Mouse (Mus musculus) cerebral cortex, adult 2 months (tissue): ENCODE measurements around the gene Ccdc28a.

Source experiments
- WGBS: fragments of 180-500 bp; shearing (Covaris S2); methylation state at CpG from one replicate; pipeline ENCODE4 v1.1.7; 2018; 5-methylcytosine and 5-hydroxymethylcytosine counted together

The Ccdc28a gene

GRCm38 (mm10) chr10:18234560-18235401, at the start of gene Ccdc28a:
Ccdc28a (minus strand) TSS chr10:18234998.
- WGBS: under 1% methylated on average over 41 of the region's 41 CpGs

GRCm38 (mm10) chr10:18283991-18284390, 49.2 kb upstream of the Ccdc28a start:
- WGBS: 87% methylated on average over 5 of the region's 5 CpGs

DNA sequence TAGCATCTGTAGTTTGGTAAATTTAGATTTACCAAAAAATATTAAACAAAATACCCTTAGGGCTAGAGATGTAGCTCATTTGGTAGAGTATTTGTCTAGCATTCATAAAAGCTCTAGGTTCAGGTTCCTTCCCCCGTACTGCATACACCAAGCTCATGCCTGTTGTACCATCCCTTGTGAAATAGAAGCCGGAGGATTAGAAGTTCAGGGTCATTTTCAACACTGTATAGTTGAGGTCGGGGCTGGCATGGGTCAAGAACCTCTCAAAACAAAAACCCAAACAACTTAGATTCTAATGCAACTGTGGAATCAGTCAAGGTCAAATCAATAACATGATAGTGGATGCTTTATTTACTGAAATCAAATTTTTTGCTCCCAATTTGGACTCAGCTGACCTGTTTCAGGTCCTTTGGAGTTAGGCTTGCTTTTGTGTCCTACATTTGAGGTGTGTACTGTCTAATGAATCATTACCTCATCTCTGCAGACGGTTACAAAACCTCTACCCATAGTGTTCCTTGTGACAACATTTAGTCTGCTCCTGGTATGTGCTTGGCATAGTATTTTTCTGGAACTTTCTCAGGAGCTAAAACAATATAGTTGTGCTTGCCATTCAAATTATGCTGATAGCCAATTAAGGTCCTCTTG, 41.4 kb upstream of the Ccdc28a start:
- 87% methylated on average over 4 of the region's 4 CpGs for WGBS

- WGBS: 83% methylated on average over 4 of the region's 4 CpGs
These were observed 16.5 kb upstream of the Ccdc28a start for GRCm38 (mm10) chr10:18251345-18251744.

DNA sequence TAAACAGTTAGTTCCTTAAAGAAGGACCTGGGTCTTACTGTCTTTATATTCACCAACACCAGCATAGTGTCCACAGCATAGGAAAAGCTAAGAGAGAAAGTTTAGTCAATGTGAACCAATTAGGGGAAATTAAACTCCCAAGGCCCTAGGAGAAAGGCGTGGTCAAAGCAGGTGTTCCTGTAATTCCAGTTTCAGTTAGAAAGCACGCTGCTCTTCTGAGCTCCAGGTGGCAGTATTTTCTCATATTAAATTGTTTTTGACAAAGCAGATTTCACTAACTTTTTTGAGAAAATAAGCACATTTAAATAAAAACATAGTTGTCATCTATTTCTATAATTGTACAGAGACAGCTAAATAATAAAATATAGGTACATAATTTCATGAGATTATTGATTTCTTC, 8.8 kb upstream of the Ccdc28a start:
- 38% methylated on average over 2 of the region's 2 CpGs for WGBS

DNA sequence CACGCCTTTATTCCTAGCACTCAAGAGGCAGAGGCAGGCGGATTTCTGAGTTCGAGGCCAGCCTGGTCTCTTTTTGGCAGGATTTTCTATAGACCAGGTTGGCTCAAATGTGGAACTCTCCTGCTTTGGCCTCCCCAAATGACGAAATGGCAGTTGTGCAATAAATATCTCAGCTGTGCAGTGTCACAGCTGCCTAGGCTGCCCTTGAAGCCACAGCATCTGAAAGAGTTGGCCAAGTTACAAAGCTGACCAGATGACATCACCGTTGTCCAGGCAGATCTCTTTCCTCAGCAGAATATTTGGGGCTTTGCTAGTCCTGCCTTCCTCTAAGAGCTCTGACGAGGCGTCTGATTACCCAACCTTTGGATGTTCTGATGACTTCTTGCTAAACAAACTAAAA, 2.4 kb upstream of the Ccdc28a start:
- 83% methylated on average over 7 of the region's 7 CpGs for WGBS

- 63% methylated on average over 5 of the region's 5 CpGs for WGBS
These were observed 1.6 kb upstream of the Ccdc28a start for GRCm38 (mm10) chr10:18236328-18236927.

DNA sequence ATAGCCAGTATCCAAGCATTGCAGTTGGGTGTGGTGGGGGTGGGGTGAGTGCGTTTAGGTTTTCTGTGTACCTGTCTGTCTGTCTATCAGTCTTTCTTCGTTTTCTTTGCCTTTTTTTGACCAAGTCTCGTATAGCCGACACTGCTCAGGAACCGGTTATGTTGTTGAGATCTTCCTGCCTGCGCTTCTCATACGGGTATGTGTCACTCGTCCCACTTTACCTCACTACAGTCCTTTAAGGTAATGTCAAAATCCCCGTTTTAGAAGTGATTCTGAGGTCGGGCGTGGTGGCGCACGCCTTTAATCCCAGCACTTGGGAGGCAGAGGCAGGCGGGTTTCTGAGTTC, 577 bp upstream of the Ccdc28a start:
- WGBS: 8% methylated on average over 14 of the region's 14 CpGs

- WGBS: 45% methylated on average over 3 of the region's 3 CpGs
These were observed 907 bp downstream of the Ccdc28a start for GRCm38 (mm10) chr10:18233891-18234290.

DNA sequence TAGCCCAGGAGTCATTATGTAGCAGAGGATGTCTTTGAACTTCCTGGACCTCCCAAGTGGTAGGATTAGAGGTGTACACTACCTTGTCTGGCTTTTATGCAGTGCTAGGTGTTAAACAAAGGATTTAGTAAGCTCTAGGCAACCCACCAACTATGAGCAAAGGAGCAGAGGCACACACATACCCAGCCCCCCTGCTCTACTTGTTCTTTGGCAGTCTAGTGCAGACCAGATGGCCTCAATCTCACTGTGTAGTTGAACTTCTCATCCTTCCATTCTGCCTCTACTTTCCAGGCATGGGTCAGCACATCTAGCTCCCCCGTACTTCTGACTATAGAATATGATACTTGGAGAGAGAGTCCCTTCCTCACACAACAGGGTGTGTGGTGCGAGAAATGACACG, 10.4 kb downstream of the Ccdc28a start:
- 88% methylated on average over 3 of the region's 3 CpGs for whole genome bisulfite sequencing

DNA sequence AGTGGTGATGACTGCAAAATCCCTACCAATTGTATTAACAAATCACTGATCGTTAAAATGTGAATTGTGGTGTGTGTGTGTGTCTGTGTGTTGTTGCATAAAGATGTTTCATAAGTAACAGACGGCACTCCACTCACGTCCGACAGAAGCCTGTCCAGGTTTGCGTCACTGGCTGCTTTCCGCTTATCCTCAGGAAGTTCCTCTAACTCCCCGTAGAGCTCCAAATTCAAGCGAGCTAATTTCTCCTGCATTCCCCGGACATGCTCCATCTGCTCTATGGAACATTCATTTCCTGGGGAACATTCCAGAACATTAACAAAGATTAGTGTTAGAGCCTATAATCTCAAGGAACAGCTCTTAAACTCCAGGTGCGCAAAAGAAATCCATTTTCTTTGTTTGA, 15.4 kb downstream of the Ccdc28a start:
- WGBS: 71% methylated on average over 10 of the region's 10 CpGs

GRCm38 (mm10) chr10:18214124-18214523, 20.7 kb downstream of the Ccdc28a start:
- 71% methylated on average over 5 of the region's 5 CpGs for WGBS

GRCm38 (mm10) chr10:18213373-18213772, 21.4 kb downstream of the Ccdc28a start:
- 90% methylated on average over 4 of the region's 4 CpGs for WGBS

- 16% methylated on average over 11 of the region's 11 CpGs for WGBS
These were observed 24.1 kb downstream of the Ccdc28a start, which contains the start of gene Ect2l for GRCm38 (mm10) chr10:18210726-18211125. Ect2l (minus strand) TSS chr10:18210890.

DNA sequence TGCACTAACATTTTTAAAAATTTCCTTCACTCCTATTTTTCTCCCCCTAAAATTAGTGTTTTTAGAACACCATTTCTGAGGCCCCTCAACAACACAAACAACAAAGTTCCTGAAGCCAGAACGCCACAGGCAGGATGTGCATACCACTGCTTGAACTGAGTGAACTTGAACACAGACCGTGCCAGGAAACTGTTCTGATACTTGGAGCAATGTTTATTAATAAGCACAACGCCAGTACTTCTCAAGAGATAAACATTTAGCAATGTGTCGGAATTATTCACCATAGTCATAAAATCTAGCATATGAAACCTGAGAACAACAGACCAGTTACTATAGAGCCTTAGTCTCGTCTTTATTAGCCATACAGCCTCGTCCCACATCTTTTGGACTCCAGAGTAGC, 24.7 kb downstream of the Ccdc28a start:
- WGBS: 69% methylated on average over 6 of the region's 6 CpGs

DNA sequence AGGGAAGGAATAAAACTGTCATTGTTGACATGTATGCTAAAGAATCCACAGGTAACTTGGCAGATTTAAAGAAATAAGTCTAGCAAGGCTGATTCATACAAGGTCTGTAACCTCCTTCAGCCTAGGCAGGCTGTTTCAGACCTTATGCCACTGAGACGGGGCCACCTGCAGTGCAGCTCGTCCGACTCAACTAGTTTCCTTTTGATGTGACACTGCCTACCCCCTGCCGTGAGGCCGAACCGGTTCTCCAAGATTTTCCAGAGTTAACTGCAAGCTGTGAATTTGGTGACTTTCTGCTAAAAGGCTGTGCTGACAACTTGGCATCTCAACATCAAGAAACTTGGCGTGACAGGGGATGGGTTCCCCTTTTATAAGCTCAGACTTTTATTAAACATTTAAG, 30.7 kb downstream of the Ccdc28a start:
- 60% methylated on average over 7 of the region's 7 CpGs for WGBS

DNA sequence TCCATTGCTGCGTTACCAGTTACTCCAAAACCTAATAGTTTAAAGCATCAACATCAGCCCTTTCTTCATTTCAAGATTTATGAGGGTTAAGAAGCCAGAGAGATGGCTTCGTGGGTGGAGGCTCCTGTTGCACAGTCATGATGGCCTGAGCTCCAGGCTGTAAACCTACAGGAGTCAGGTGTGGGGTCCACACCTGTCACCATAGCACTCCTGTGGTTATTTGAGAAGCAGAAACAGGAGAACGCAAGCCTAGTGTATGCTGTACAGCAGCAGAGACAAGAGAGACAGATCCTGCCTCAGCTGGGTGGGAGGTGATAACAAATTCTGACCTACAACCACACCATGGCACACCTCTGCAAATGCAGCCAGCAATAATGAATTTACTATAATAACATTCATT, 32.4 kb downstream of the Ccdc28a start:
- WGBS: 93% methylated on average over 3 of the region's 3 CpGs

DNA sequence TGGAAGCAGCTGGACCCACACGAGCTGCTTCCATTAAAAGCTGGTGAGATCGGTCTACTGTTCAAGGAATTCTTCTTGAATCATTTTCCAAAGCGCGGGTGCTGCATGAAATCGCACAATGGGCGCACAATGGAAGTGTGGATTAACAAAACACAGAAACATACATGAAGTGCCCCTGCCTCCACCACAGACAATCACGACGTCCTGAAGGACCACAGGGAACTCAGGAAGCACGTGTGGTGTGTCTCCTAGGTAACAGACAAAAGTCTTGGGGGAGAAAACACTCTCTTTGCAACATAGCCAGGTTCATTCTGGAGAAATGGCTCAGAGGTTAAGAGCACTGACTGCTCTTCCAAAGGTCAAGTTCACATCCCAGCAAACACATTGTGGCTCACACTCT, 34.1 kb downstream of the Ccdc28a start:
- WGBS: 71% methylated on average over 9 of the region's 9 CpGs

DNA sequence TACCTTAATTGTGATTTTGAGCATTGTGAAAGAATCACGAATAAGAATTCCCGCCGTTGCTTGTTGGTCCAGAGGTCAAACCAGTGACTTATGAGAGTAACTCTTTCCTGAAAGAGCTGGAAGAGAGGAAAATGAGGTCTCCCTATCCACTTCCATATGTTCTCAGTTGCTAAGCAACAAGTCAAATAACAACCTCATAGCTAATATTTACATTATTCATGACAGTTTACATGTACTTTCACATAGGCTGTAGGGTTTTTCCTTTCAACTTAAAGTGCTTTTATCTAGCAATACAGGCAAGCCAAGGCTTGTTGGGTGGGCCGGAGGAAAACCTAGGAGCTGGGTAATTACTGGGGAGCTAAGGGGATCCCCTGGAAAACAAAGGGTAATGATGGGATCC, 34.9 kb downstream of the Ccdc28a start:
- WGBS: 91% methylated on average over 4 of the region's 4 CpGs

DNA sequence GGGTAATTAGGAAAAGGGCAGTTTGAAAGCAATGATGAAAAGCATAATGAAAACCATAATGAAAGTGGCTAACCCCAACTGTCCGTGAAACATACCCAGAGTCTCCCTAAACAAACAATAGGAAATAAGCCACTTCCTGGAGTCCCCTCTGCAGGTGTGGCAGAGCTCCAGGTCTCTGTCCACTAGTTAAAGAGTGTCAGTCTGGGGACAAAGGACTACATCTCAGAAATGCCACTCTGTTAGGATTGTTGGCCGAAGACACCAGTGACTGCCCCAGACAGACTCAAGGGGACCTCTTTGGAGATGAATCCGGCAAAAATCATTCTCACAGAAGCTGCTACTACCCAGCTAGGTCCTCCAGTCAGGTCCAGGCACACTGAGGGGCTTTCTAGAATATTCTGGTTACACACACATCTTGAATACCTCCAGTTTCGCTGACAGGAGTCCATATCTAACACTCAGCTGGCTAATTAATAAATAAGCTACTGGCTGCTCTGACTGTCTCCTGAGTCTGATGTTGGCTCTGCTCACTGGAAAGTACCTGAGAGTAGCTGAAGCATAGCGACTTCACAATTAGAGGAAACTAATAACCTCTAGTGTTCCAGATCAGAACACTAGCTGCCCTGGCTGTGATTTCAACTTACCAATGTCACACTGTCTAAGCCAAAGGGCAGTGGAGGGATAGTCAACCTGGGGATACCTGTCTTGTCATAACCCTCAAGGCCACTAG, 36.3 kb downstream of the Ccdc28a start:
- WGBS: 89% methylated on average over 5 of the region's 5 CpGs

DNA sequence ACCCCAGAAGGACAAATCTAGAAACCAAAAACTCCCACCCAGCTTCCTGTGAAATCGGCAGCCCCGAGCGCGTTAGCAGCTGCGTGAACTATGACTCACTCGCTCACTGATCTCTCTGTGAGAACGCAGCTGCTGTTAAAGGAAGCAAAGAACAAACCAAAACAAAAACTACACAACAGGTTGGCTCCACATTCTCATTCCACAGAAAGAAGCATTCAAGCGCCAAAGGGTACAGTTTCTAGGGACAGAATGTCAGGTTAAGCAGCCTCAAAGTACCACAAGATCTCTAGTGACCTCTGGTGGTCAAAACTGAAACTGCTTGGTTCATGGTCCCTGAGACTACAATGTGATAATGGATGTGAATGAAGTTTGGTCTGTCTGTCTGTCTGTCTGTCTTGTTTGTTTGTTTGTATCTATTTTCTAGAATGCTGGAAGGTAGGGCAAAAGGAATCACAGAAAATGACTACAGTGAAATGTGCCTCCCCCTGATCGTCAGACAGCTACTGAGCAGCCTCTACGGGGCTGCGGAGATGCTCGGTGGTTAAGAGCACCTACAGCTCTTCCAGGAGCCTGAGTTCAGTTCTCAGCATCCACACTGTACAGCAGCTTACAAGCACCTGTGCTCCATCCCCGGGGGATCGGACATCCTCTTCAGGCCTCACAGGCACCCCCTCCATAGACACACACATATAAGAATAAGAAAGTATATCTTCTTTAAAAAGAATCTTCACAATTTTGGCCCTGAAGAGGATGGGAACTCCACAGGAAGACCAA, 37.4 kb downstream of the Ccdc28a start:
- 33% methylated on average over 14 of the region's 14 CpGs for WGBS
